Mouse (Mus musculus): ENCODE measurements around the gene Psma6.
"Not testable (repeated sequence)": the region's sequence is repeated elsewhere in the genome, so short reads cannot be mapped to it uniquely, and the experiment has no call there.

Psma6 gene

GRCm38 (mm10) chr12:55392733-55393577 is 8.9 kb downstream of the Psma6 start:
- DNase-seq: no peak

- DNase-seq: not testable (repeated sequence)
These were observed 11.6 kb downstream of the Psma6 start for GRCm38 (mm10) chr12:55395601-55396000.

- no peak for DNase-seq
These were observed 12.5 kb downstream of the Psma6 start for GRCm38 (mm10) chr12:55396536-55396935.

GRCm38 (mm10) chr12:55397544-55398239 is 13.7 kb downstream of the Psma6 start:
- DNase-seq: no peak

GRCm38 (mm10) chr12:55398240-55399127 is 14.5 kb downstream of the Psma6 start:
- peak; percentile 87 to 93 for DNase-seq

- DNase-seq: no peak
These were observed 15.2 kb downstream of the Psma6 start for GRCm38 (mm10) chr12:55399128-55399677.

GRCm38 (mm10) chr12:55407888-55408287 is 23.9 kb downstream of the Psma6 start:
- no peak for DNase-seq

GRCm38 (mm10) chr12:55415255-55415654 is 31.2 kb downstream of the Psma6 start:
- no peak for DNase-seq

GRCm38 (mm10) chr12:55415762-55416161 is 31.7 kb downstream of the Psma6 start:
- no peak for DNase-seq

- DNase-seq: no peak
These were observed 36.2 kb downstream of the Psma6 start for GRCm38 (mm10) chr12:55420220-55420619.

GRCm38 (mm10) chr12:55422057-55422456 is 38.0 kb downstream of the Psma6 start:
- peak; percentile 37 to 58 for DNase-seq

GRCm38 (mm10) chr12:55426300-55426699 is 42.3 kb downstream of the Psma6 start:
- DNase-seq: no peak

- DNase-seq: no peak
These were observed 45.2 kb downstream of the Psma6 start for GRCm38 (mm10) chr12:55429201-55429600.

- no peak for DNase-seq
These were observed 45.9 kb downstream of the Psma6 start for GRCm38 (mm10) chr12:55429956-55430355.

- no peak for DNase-seq
These were observed 48.4 kb downstream of the Psma6 start for GRCm38 (mm10) chr12:55432284-55432919.

- no peak for DNase-seq
These were observed 48.9 kb downstream of the Psma6 start for GRCm38 (mm10) chr12:55432920-55433284.

GRCm38 (mm10) chr12:55433802-55434435 is 49.9 kb downstream of the Psma6 start:
- DNase-seq: peak in 1 of 2 experiments; percentile 22

- no peak for DNase-seq
These were observed 51.1 kb downstream of the Psma6 start for GRCm38 (mm10) chr12:55435080-55435479.

- DNase-seq: no peak
These were observed 53.3 kb downstream of the Psma6 start for GRCm38 (mm10) chr12:55437122-55437826.

- no peak for DNase-seq
These were observed 54.0 kb downstream of the Psma6 start for GRCm38 (mm10) chr12:55438058-55438457.

- no peak for DNase-seq
These were observed 54.7 kb downstream of the Psma6 start for GRCm38 (mm10) chr12:55438611-55439137.
